Mouse (Mus musculus) intestine, embryonic 14.5 days (tissue): ENCODE data around the gene 9030612E09Rik. TPM values are rescaled to one million over a fixed set of nuclear protein-coding genes. Genes with fewer than 3 reads are reported as not detected.

Source experiments
- ATAC-seq: fragments of 200-750 bp; cut with Nextera tagmentation; replicated peaks from 2 replicates; pipeline ENCODE4 v1.8.0; 2017; ENCODE audit warnings: low read depth, moderate number of reproducible peaks, moderate TSS enrichment, moderate library complexity; ENCODE audit not compliant: low FRiP score, low TSS enrichment
- DNase-seq: peaks from one replicate; pipeline ENCODE4 v3.0.0-alpha.2; 2018; ENCODE audit warnings: low spot score
- H3K27ac ChIP-seq: fragments of 300-500 bp; sonication (generic); 2 replicates; pipeline ENCODE4 v1.5.1; 2014; ENCODE audit warnings: low read depth, mild to moderate bottlenecking, control low read depth
- H3K27me3 ChIP-seq: fragments of 300-500 bp; sonication (generic); replicated peaks from 2 replicates; pipeline ENCODE4 v1.6.1; 2014; ENCODE audit warnings: low read length, control low read depth; ENCODE audit not compliant: control insufficient read depth, insufficient read depth
- H3K36me3 ChIP-seq: fragments of 300-500 bp; sonication (generic); 2 replicates; pipeline ENCODE4 v1.6.1; 2014; ENCODE audit warnings: low read length, control low read depth; ENCODE audit not compliant: control insufficient read depth, insufficient read depth
- H3K4me1 ChIP-seq: fragments of 300-500 bp; sonication (generic); replicated peaks from 2 replicates; pipeline ENCODE4 v1.6.1; 2014; ENCODE audit warnings: low read length, control low read depth, mixed read lengths; ENCODE audit not compliant: control insufficient read depth, insufficient read depth
- H3K4me2 ChIP-seq: fragments of 300-500 bp; sonication (generic); 2 replicates; pipeline ENCODE4 v1.6.1; 2014; ENCODE audit warnings: low read length
- H3K4me3 ChIP-seq: fragments of 300-500 bp; sonication (generic); 2 replicates; pipeline ENCODE4 v1.5.1; 2014; ENCODE audit warnings: low read depth, low read length, control low read depth, mixed read lengths
- H3K9ac ChIP-seq: fragments of 300-500 bp; sonication (generic); 2 replicates; pipeline ENCODE4 v1.6.1; 2014; ENCODE audit warnings: mild to moderate bottlenecking, low read length
- H3K9me3 ChIP-seq: fragments of 300-500 bp; sonication (generic); 2 replicates; pipeline ENCODE4 v1.6.1; 2016; ENCODE audit warnings: low read length, control low read depth; ENCODE audit not compliant: control insufficient read depth
- WGBS: fragments of 180-500 bp; shearing (Covaris S2); extraction: QIAGEN DNeasy Blood & Tissue Kit; methylation state at CpG from one replicate; pipeline ENCODE4 v1.1.7; 2014; 5-methylcytosine and 5-hydroxymethylcytosine counted together
- polyA plus RNA-seq: library from polyadenylated mRNA; unstranded; fragments of >200 nt; fragmentation: Nextera tagmentation; extraction: Ambion mirVana; gene quantifications from 2 replicates; pipeline ENCODE4 v1.2.1, GENCODE M21; 2014

9030612E09Rik gene
- polyA plus RNA-seq, 1 experiment from 2014 or later: 0.65 TPM

GRCm38 (mm10) chr10:43220479-43220878, 46.0 kb downstream of the 9030612E09Rik start:
- WGBS: 19% methylated on average over 7 of the region's 7 CpGs

GRCm38 (mm10) chr10:43220910-43221625, 46.6 kb downstream of the 9030612E09Rik start, which contains the start of gene Pdss2:
Gene Pdss2 (plus strand): TSS chr10:43221486.
- Histone ChIP-seq H3K9ac (peak within 1 kb of the TSS; percentile 77), H3K36me3 (no peaks in the 10 kb centered on the region), H3K27me3 (no peaks in the 10 kb centered on the region), H3K4me3 (peak within 1 kb of the TSS; percentile 83), H3K4me2 (peak within 1 kb of the TSS; percentile 76), H3K27ac (peak within 1 kb of the TSS; percentile 85), H3K4me1 (peaks cover 3% of the 10 kb centered on the region; the same call in 1 of the 2 replicates), H3K9me3 (no peaks in the 10 kb centered on the region)
- peak; percentile 93 for DNase-seq
- under 1% methylated on average over 50 of the region's 50 CpGs for WGBS
- peak; percentile 99 for ATAC-seq

More at GRCm38 (mm10) chr10:43220479-43220878, 46.0 kb downstream of the 9030612E09Rik start:
- peaks cover 3% of the 10 kb centered on the region; the same call in 1 of the 2 replicates for H3K4me1 ChIP-seq
- peak overlapping the region; percentile 83 for H3K4me3 ChIP-seq
- peak overlapping the region; percentile 76 for H3K4me2 ChIP-seq
- no peaks in the 10 kb centered on the region for H3K36me3 ChIP-seq
- H3K27me3 ChIP-seq: no peaks in the 10 kb centered on the region
- H3K9ac ChIP-seq: peak overlapping the region; percentile 77
- peak overlapping the region; percentile 85 for H3K27ac ChIP-seq
- peak; percentile 59 for DNase-seq
- H3K9me3 ChIP-seq: no peaks in the 10 kb centered on the region
- ATAC-seq: no peak

- under 1% methylated on average over 25 of the region's 25 CpGs for WGBS
- ATAC-seq (peak; percentile 50), DNase-seq (no peak)
- peak overlapping the region; percentile 83 for H3K4me3 ChIP-seq
- H3K27me3 ChIP-seq: no peaks in the 10 kb centered on the region
- peak overlapping the region; percentile 85 for H3K27ac ChIP-seq
- H3K9ac ChIP-seq: peak overlapping the region; percentile 77
- H3K4me1 ChIP-seq: peaks cover 3% of the 10 kb centered on the region; the same call in 1 of the 2 replicates
- no peaks in the 10 kb centered on the region for H3K9me3 ChIP-seq
- H3K36me3 ChIP-seq: no peaks in the 10 kb centered on the region
- H3K4me2 ChIP-seq: peak overlapping the region; percentile 49
Observed at GRCm38 (mm10) chr10:43221659-43222058, 47.2 kb downstream of the 9030612E09Rik start.

- Histone ChIP-seq H3K36me3 (no peaks in the 10 kb centered on the region), H3K4me3 (no peak overlapping the region), H3K27me3 (no peaks in the 10 kb centered on the region), H3K9ac (no peak overlapping the region), H3K4me2 (no peak overlapping the region), H3K9me3 (no peaks in the 10 kb centered on the region), H3K27ac (no peak overlapping the region), H3K4me1 (peaks cover 3% of the 10 kb centered on the region; the same call in 1 of the 2 replicates)
- no peak for ATAC-seq
- 90% methylated on average over 2 of the region's 2 CpGs for WGBS
- DNase-seq: no peak
Observed at GRCm38 (mm10) chr10:43223391-43223790, 48.9 kb downstream of the 9030612E09Rik start.

Other genes with a start within 250 kb of the 9030612E09Rik start
- 1.5 TPM in 2 replicates for gene Sobp, start 174 bp upstream of the 9030612E09Rik start, polyA plus RNA-seq
- 12.2 and 13.9 TPM in 2 replicates for gene Pdss2, start 46.8 kb downstream of the 9030612E09Rik start, polyA plus RNA-seq